Mouse (Mus musculus) cerebellum, postnatal 36 days (tissue): ENCODE results near the gene Schip1.
"Not testable (repeated sequence)": the region's sequence is repeated elsewhere in the genome, so short reads cannot be mapped to it uniquely, and the experiment has no call there.

Experiments
- DNase-seq, 2 experiments: peaks; one replicate each; pipeline ENCODE4 v3.0.0; 2021 to 2022; ENCODE audit warnings: mixed read lengths in 2 of 2

Gene Schip1

GRCm38 (mm10) chr3:68064731-68065130, at the start of gene Schip1:
Schip1 (plus strand) TSS chr3:68064802.
- no peak for DNase-seq

GRCm38 (mm10) chr3:68015786-68016185, 48.8 kb upstream of the Schip1 start:
- no peak for DNase-seq

GRCm38 (mm10) chr3:68019401-68019800, 45.2 kb upstream of the Schip1 start:
- no peak for DNase-seq

DNA sequence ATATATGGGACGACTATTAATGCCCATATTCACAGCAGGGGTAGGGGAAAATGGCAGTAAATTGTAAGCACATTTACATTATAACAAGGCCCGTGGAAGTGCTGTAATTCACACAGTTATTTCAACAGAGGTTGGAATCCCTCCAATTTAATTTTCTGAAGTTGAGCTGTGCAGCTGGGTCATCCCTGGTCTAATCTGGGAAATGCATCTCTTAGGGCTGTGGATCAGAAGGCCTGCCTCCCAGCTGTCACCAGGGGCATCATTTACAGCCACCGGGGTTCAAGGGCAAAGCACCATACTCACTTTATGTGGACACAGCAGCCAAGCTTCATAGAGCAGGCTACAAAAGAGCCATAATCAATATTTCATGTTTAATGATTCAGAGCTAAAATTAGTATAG, 28.5 kb upstream of the Schip1 start:
- DNase-seq, result no peak

- no peak for DNase-seq
Observed at GRCm38 (mm10) chr3:68042951-68043350, 21.7 kb upstream of the Schip1 start.

DNA sequence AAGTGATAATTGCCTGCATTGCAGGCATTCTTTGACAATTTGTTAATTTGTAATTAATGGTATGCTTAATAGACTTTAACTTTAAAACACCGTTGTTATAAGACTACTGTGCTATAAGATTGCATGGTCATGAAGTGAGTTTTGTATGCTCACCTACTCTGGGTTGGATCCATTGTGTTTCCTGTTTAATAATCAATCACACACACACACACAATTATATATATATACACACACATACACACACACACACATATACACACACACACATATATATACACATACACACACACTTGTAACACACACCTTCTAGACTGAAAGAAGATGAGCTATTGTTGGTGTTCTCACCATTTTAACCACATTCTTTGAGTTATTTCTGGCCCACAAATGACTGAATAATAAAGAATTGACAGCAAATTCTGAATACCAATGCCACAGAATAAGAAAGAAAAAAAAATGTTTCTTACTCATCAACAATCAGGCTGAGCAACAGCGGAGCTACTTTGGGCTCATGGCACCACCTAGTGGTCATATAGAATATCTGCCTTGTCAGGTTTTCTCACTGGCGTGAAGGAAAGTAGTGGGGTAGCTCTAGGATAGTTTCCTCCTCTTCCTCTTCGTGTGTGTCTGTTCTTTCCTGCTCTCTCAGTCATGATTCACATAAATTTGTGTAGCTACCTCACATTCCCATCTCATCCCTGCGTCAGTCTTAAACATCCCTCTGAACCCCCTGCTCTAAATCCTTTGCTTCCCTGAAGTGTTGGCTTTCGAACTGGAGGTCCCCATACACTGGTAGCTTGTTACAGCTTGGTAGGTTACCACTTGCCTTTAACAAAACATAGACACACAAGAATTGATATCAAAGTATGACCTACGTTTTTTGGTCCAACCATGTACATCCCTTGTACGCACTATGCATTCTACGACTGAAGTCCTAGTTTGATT, 18.9 kb upstream of the Schip1 start:
- peak; percentile 20 for DNase-seq

GRCm38 (mm10) chr3:68053538-68053937, 11.1 kb upstream of the Schip1 start:
- no peak for DNase-seq

DNA sequence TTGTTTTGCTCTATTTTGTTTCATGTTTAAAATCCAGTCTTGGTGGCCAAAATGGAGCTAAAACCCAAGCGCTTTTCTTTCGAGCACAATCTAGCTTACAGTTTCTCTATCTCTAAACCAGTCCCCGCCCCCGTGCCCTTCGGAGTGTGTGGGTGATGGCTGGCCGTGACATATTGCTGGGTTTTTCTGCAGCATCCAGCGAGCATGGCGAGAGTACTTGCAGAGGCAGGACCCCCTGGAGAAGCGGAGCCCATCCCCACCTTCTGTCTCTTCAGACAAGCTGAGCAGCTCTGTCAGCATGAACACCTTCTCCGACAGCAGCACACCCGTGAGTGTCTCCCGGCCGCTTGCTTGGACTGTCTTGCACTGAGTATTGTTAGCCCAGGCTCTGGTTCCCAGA, 9.5 kb upstream of the Schip1 start:
- no peak for DNase-seq

- peak; percentile 72 to 74 for DNase-seq
Observed at GRCm38 (mm10) chr3:68056373-68057275, 8.0 kb upstream of the Schip1 start.

- DNase-seq, result peak in 1 of 2 experiments; percentile 20
Observed at GRCm38 (mm10) chr3:68059162-68059800, 5.3 kb upstream of the Schip1 start.

DNA sequence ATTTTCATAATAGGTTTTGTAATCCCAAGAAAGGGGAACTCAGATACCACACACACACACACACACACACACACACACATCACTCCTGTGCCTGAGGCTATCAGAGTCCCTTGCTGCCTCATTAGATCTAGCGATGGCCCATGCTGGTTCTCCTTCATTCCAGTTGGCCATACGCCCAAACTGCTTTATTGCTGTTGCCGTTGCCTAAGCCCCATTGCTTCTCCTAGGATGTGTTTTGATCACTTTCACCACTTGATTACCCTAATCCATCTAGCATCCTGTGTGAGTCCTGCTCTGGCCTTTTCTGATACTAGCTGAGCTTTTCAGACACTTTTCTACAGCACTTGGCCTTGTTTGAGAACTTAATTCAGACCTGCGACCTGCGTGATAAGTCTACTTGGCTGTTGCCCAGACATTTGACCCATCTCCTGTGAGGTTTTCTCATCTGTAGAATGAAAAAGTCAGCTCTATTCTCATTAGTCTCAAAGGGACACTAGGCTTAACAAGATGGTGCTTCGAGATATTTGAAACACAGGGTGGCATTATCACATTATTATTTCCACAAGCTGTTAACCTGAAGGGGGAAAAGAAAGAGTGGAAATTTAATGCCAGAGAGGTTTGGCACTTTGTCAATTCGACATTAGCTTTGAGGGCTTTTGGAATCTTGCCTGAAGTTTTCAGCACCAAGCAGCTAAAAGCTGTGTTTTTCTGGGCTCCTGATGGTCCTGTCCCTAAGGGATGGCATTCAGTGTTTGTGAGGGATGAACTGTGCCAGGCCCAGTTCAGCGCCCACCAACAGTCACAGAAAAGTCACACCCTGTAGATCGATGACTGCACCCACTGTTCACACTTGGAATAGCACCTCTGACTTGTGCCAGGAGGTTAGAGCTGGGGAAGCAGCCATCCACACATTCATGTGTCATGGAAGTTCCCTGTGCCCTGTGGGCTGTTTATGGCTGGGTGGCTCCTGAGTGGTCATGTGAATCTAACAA, 7.1 kb downstream of the Schip1 start:
- DNase-seq, result no peak

DNA sequence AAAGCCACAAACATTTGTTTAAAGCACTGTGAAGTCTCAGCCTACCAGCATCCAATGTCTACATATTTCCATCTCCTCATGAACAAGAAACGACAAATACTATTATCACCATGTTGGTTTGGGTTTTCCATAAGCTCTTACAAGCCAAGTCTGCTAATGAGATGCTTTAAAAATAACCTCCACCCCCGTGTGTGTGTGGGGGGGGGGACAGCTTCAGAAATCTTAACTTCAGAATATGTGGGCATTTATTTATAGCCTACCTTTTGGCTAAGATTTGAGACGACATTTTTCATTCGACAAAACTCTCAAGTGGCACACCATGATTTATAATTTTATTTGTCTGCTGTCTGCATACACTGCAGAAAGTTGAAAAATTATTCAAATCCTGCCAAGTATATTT, 12.8 kb downstream of the Schip1 start:
- DNase-seq, result no peak

DNA sequence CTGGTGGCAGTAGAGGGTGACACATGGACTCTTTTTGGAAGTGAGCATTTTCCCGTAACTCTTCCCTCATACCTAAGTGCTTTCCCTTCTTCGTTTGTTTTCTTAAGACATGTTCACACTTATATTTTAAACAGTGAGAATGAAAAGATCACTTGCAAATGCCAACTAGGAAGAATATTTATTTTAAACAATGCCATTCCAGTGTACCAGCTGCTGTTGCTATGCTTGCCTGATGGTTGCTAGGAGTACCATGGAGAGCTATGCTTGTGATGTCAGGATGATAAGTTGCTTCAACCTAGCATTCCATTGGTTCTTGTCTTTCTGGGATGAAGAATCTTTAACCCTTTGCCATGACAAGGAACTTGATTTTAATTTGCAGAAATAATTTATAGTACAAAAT, 20.4 kb downstream of the Schip1 start:
- DNase-seq, result no peak

GRCm38 (mm10) chr3:68092108-68092507, 27.5 kb downstream of the Schip1 start:
- DNase-seq, result no peak

DNA sequence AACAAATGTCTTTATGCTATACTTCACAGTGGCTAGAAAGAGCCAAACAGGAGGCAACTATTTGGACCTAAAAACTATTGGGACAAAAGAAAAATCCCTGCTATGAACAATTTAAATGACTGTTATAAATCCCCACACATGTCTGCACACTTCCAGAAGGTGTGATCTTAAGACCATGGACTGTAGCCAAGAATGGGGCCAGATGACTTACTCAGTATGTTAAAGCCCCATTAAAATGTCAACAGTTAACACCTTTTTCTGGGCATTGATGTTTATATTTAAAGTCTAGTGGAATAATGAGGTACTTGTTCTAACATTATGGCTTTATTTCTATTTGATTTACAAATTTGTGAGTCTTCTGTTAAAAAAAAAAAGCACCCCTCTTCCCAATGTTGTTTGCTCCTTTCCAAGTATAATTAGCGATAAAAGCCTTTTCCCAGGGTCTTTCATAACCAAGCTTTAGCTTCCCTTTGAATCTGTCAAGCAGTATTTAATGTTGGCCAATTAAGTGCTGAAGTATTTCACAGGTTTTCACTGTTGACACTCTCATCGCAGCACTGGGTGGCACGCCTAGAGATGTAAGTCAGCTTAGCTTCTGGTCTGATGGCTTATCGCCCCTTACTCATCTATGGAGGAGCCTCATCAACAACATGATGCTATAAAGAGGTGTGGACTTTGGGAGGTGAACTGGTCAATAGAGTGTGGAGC, 32.3 kb downstream of the Schip1 start:
- DNase-seq, result no peak

DNA sequence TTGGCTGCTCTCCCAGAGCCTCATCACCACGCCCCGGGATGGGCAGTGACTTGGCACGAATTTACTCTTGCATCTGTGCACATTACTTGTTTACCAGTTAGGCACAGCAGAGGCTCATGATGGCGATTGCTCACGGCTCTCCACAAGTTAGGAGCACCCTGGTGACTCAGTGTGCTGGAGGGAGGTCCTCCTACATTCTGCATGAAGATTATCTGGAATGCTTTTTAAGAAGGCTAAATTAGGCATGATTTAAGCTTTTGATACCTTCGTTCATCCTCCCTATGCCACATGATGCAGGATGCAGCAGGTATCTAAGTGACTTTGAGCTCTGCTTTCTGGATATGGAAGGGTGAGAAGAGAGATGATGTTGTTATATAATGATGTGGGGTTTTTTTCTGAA, 35.0 kb downstream of the Schip1 start:
- DNase-seq, result not testable (repeated sequence)

GRCm38 (mm10) chr3:68101343-68101742, 36.7 kb downstream of the Schip1 start:
- peak in 1 of 2 experiments; percentile 17 for DNase-seq

DNA sequence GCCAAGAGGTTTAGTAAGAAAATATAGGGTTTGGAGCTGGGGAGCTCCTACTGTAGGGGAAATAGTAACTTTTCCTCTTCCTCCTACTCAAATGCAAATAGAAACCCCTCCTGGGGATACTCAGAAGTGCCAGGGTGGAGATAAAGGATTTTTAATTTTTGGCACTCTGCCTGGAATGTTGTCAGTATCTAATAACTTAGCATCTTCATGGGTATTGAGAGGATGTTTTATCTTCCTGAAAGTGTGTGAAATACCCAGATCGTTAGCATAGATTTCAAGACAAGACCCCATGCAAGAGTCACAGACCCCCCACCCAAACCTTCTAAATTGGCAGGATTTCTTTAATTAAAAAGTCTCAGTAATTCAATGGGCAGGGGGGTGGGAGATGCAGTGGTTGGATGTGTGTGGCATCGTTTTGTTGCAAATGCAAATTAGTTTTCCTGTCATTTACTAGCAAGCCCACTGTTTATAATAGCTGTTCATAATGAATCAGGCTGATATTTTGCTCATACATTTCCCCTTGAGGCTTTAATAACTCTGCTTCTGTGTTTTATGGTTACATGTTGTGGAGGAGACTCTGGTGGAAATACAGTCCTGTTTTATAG, 40.6 kb downstream of the Schip1 start:
- DNase-seq, result no peak

- DNase-seq, result no peak
Observed at GRCm38 (mm10) chr3:68121338-68121737, 56.7 kb downstream of the Schip1 start.

GRCm38 (mm10) chr3:68126284-68126856, 61.8 kb downstream of the Schip1 start:
- no peak for DNase-seq
